Mouse (Mus musculus): ENCODE data around the gene Smco3. TPM values are rescaled to one million over a fixed set of nuclear protein-coding genes. Genes with fewer than 3 reads are reported as not detected.

The Smco3 gene
- total and polyA plus RNA-seq, 3 experiments = 0.90 to 12.9 (median 5.5) TPM

DNA sequence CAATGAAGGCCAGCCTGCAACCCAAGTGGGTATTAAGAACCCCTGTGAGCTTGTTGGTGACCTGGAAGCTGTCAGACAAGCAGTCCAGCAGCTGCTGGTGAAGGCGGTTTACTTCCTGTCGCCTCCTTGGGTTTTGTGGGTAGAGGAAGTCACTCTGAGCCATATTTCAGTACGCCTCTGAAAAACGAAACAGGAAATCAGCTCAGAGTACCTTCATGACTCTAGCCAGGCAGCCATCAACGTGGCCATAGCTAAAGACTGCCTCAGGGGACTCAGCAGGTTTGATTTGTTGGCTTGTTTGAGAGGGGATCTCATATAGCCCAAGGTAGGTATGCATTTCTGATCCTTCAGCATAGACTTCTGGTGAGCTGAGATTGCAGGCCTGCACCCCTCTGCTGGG lies 3.5 kb downstream of the Smco3 start:
- dilution Hi-C loops (cut with MboI; ENCODE audit: extremely low pct_ligation_motif_present, extremely low pct_unique_long_range_greater_than_20kb, low sequenced_read_pairs) (no loop called here), in situ Hi-C loops (cut with MboI; ENCODE audit: low pct_ligation_motif_present, low pct_unique_long_range_greater_than_20kb, low sequenced_read_pairs) (loop anchor here (10.0 kb wide), 1 partner anchor 133 kb away; no protein-coding TSS in a partner anchor)
- no peaks in the 10 kb centered on the region for H3K9me3 ChIP-seq (replicated peaks; ENCODE audit: low read length)
- peaks cover 37% of the 10 kb centered on the region for H3K79me2 ChIP-seq (replicated peaks; ENCODE audit: control insufficient read depth, extremely low read depth, insufficient read depth, poor library complexity, severe bottlenecking)
- H3K9ac ChIP-seq (ENCODE audit: insufficient read depth, low read depth) = peak overlapping the region; percentile 99
- peak; percentile 91 for DNase-seq (ENCODE audit: extremely low read depth)
- peaks cover 12 to 43% of the 10 kb centered on the region in 2 experiments for H3K4me1 ChIP-seq (ENCODE audit: control insufficient read depth in 1 of 2, insufficient read depth in 2 of 2)
- TF ChIP-seq MXI1 (IDR thresholded peaks at IDR 0.05; ENCODE audit: low read depth, low read length) = peak; percentile 77; the same call in 1 of the 2 replicates
- peak; percentile 52; the same call in 1 of the 2 replicates for TF ChIP-seq MAX (IDR thresholded peaks at IDR 0.05; ENCODE audit: low read length)
- TF ChIP-seq MAFK (IDR thresholded peaks at IDR 0.05; ENCODE audit: insufficient replicate concordance, low read length) = no peak
- TF ChIP-seq ZKSCAN1 (IDR thresholded peaks at IDR 0.05; ENCODE audit: borderline replicate concordance, low read depth, low read length) = no peak
- TF ChIP-seq JUN (IDR thresholded peaks at IDR 0.05; ENCODE audit: insufficient read depth, low read depth, low read length) = no peak; the same call in 1 of the 2 replicates
- no peak for TF ChIP-seq SMC3 (IDR thresholded peaks at IDR 0.05; ENCODE audit: low read depth, low read length)
- peak; percentile 70; the same call in 1 of the 2 replicates for TF ChIP-seq POLR2AphosphoS2 (IDR thresholded peaks at IDR 0.05; ENCODE audit: low read depth, low read length)
- TF ChIP-seq USF1 (IDR thresholded peaks at IDR 0.05; ENCODE audit: low read depth, low read length) = no peak
- TF ChIP-seq MEF2A (IDR thresholded peaks at IDR 0.05; ENCODE audit: borderline replicate concordance, low read depth, low read length) = no peak
- peak; percentile 82 for TF ChIP-seq TCF12 (IDR thresholded peaks at IDR 0.05; ENCODE audit: low read depth, low read length)
- peak; percentile 78; the same call in 1 of the 2 replicates for TF ChIP-seq NELFE (IDR thresholded peaks at IDR 0.05; ENCODE audit: low read depth, low read length)
- TF ChIP-seq ELF1 (IDR thresholded peaks at IDR 0.05; ENCODE audit: low read depth, low read length) = peak; percentile 91
- peak; percentile 87 for TF ChIP-seq POLR2A (IDR thresholded peaks at IDR 0.05; ENCODE audit: low read depth, low read length)
- no peak for TF ChIP-seq PAX5 (IDR thresholded peaks at IDR 0.05; ENCODE audit: low read length)
- TF ChIP-seq CTCF (conservative IDR thresholded peaks at IDR 0.05 in 1 of 2, IDR thresholded peaks at IDR 0.05 in 1 of 2; ENCODE audit: low read depth in 2 of 2, low read length in 2 of 2) = no peak
- TF ChIP-seq MAZ (IDR thresholded peaks at IDR 0.05; ENCODE audit: low read depth, low read length) = no peak
- TF ChIP-seq RCOR1 (conservative IDR thresholded peaks at IDR 0.05; ENCODE audit: low read depth, low read length) = no peak
- TF ChIP-seq SIN3A (IDR thresholded peaks at IDR 0.05; ENCODE audit: low read length) = peak; percentile 97
- no peak for TF ChIP-seq RAD21 (IDR thresholded peaks at IDR 0.05; ENCODE audit: low read depth, low read length)
- TF ChIP-seq JUND (conservative IDR thresholded peaks at IDR 0.05; ENCODE audit: low read depth, low read length) = 0 out of 2 replicates have a peak, but pooled peaks have one; percentile 33
- peak; percentile 89 for TF ChIP-seq HCFC1 (IDR thresholded peaks at IDR 0.05; ENCODE audit: low read depth, low read length)
- peak; percentile 70 for TF ChIP-seq IRF4 (IDR thresholded peaks at IDR 0.05; ENCODE audit: low read depth, low read length)
- TF ChIP-seq ETS1 (conservative IDR thresholded peaks at IDR 0.05; ENCODE audit: low read depth, low read length) = peak; percentile 47
- peak; percentile 90 for TF ChIP-seq MYC (IDR thresholded peaks at IDR 0.05; ENCODE audit: low read depth, low read length)
- TF ChIP-seq TBP (conservative IDR thresholded peaks at IDR 0.05; ENCODE audit: low read depth, low read length) = peak; percentile 91
- TF ChIP-seq BHLHE40 (IDR thresholded peaks at IDR 0.05; ENCODE audit: low read depth, low read length) = no peak; the same call in 1 of the 2 replicates
- TF ChIP-seq GABPA (IDR thresholded peaks at IDR 0.05; ENCODE audit: insufficient replicate concordance, low read depth, low read length) = no peak
- TF ChIP-seq ZMIZ1 (IDR thresholded peaks at IDR 0.05; ENCODE audit: low read depth, low read length) = 0 out of 2 replicates have a peak, but pooled peaks have one; percentile 77
- peak; percentile 75; the same call in 1 of the 2 replicates for TF ChIP-seq CHD2 (IDR thresholded peaks at IDR 0.05; ENCODE audit: low read length)
- no peak for TF ChIP-seq UBTF (IDR thresholded peaks at IDR 0.05; ENCODE audit: low read depth, low read length)
- TF ChIP-seq ZNF384 (IDR thresholded peaks at IDR 0.05; ENCODE audit: low read depth, low read length) = no peak
- no peak for TF ChIP-seq ZC3H11A (IDR thresholded peaks at IDR 0.05; ENCODE audit: low read depth, low read length)
- TF ChIP-seq KAT2A (IDR thresholded peaks at IDR 0.05; ENCODE audit: insufficient replicate concordance, low read length) = peak; percentile 84; the same call in 1 of the 2 replicates
- TF ChIP-seq CHD1 (IDR thresholded peaks at IDR 0.05; ENCODE audit: low read depth, low read length) = no peak
- peak overlapping the region; percentile 90 for H3K4me2 ChIP-seq (ENCODE audit: insufficient read depth, low read depth, poor library complexity, severe bottlenecking)
- H3K27ac ChIP-seq (ENCODE audit: insufficient read depth, low read depth) = peak overlapping the region; percentile 86
- peaks cover 17 to 32% of the 10 kb centered on the region in 2 experiments for H3K36me3 ChIP-seq (replicated peaks in 1 of 2; ENCODE audit: control insufficient read depth in 1 of 2, insufficient read depth in 1 of 2, low read length in 1 of 2)
- peak overlapping the region; percentile 64 to 91 (median 65) for H3K4me3 ChIP-seq (replicated peaks in 1 of 3; ENCODE audit: low read depth in 2 of 3, low read length in 2 of 3, poor library complexity in 1 of 3)
- H3K27me3 ChIP-seq (replicated peaks) = no peaks in the 10 kb centered on the region

All from CH12.LX (cell line).